Mouse (Mus musculus) MEL (cell line): Measurements from ENCODE around the gene Foxn3. TPM values are rescaled to one million over a fixed set of nuclear protein-coding genes. Genes with fewer than 3 reads are reported as not detected.

Experiments used
- DNase-seq: peaks from one replicate; pipeline ENCODE4 v3.0.0; 2011; ENCODE audit warnings: low read depth, low spot score
- H3K27ac ChIP-seq: 2 replicates; pipeline ENCODE4 v1.5.1; 2012; ENCODE audit warnings: low read depth, mild to moderate bottlenecking, control low read depth, low read length, moderate library complexity; ENCODE audit not compliant: control insufficient read depth
- H3K27me3 ChIP-seq, 2 experiments: fragments of 150-350 bp in 1 of 2; sonication (generic) in 1 of 2; 2 replicates each; pipeline ENCODE4 v1.6.1; 2012; ENCODE audit warnings: low read length in 2 of 2, mild to moderate bottlenecking in 2 of 2, improper control_type of control experiment in 1 of 2, moderate library complexity in 1 of 2; ENCODE audit not compliant: insufficient read depth in 2 of 2, control insufficient read depth in 1 of 2
- H3K36me3 ChIP-seq, 2 experiments: 2 replicates each; pipeline ENCODE4 v1.6.1; 2012 to 2014; ENCODE audit warnings: low read length in 2 of 2, improper control_type of control experiment in 1 of 2, inconsistent platforms in 1 of 2, mild to moderate bottlenecking in 1 of 2; ENCODE audit not compliant: insufficient read depth in 2 of 2, control insufficient read depth in 1 of 2
- H3K4me1 ChIP-seq, 2 experiments: fragments of 150-350 bp in 1 of 2; sonication (generic) in 1 of 2; 2 replicates each; pipeline ENCODE4 v1.6.1; 2012; ENCODE audit warnings: low read length in 2 of 2, improper control_type of control experiment in 1 of 2, mild to moderate bottlenecking in 1 of 2; ENCODE audit not compliant: insufficient read depth in 2 of 2, control insufficient read depth in 1 of 2
- H3K4me3 ChIP-seq, 2 experiments: fragments of 150-350 bp in 1 of 2; sonication (generic) in 1 of 2; 2 replicates each; pipeline ENCODE4 v1.5.1; 2012; ENCODE audit warnings: low read depth in 2 of 2, low read length in 2 of 2, mild to moderate bottlenecking in 2 of 2, moderate library complexity in 2 of 2, control low read depth in 1 of 2, improper control_type of control experiment in 1 of 2; ENCODE audit not compliant: control insufficient read depth in 1 of 2, insufficient read depth in 1 of 2
- H3K79me2 ChIP-seq: 2 replicates; pipeline ENCODE4 v1.6.1; 2012; ENCODE audit warnings: mild to moderate bottlenecking, low read length, moderate library complexity; ENCODE audit not compliant: control insufficient read depth, poor library complexity, insufficient read depth
- H3K9ac ChIP-seq: 2 replicates; pipeline ENCODE4 v1.6.1; 2012; ENCODE audit warnings: low read depth, mild to moderate bottlenecking, control low read depth, low read length, moderate library complexity; ENCODE audit not compliant: control insufficient read depth, poor library complexity, severe bottlenecking
- H3K9me3 ChIP-seq: fragments of 150-350 bp; sonication (generic); replicated peaks from 2 replicates; pipeline ENCODE4 v1.6.1; 2012; ENCODE audit warnings: mild to moderate bottlenecking, low read length, improper control_type of control experiment, moderate library complexity; ENCODE audit not compliant: insufficient read depth
- BHLHE40 ChIP-seq: IDR thresholded peaks from 2 replicates; pipeline ENCODE4 v1.6.1; 2012; ENCODE audit warnings: low read depth, mild to moderate bottlenecking, inconsistent platforms, low read length, improper control_type of control experiment, borderline replicate concordance
- CTCF ChIP-seq, 3 experiments: IDR thresholded peaks in 2 of 3; conservative IDR thresholded peaks in 1 of 3; 2 replicates each; pipeline ENCODE4 v1.5.1; 2011 to 2012; ENCODE audit warnings: low read length in 3 of 3, low read depth in 2 of 3, mild to moderate bottlenecking in 2 of 3, improper control_type of control experiment in 1 of 3, inconsistent platforms in 1 of 3, mixed read lengths in 1 of 3, moderate library complexity in 1 of 3; ENCODE audit not compliant: control insufficient read depth in 1 of 3, insufficient read depth in 1 of 3, poor library complexity in 1 of 3, severe bottlenecking in 1 of 3
- E2F4 ChIP-seq: IDR thresholded peaks from 2 replicates; pipeline ENCODE4 v1.6.1; 2011; ENCODE audit warnings: low read depth, low read length, improper control_type of control experiment, borderline replicate concordance
- ELF1 ChIP-seq: IDR thresholded peaks from 2 replicates; pipeline ENCODE4 v1.6.1; 2014; ENCODE audit warnings: low read depth, mild to moderate bottlenecking, inconsistent platforms, low read length, improper control_type of control experiment, moderate library complexity
- EP300 ChIP-seq, 2 experiments: IDR thresholded peaks; 2 replicates each; pipeline ENCODE4 v1.6.1; 2011; ENCODE audit warnings: improper control_type of control experiment in 2 of 2, low read length in 2 of 2, low read depth in 1 of 2, mild to moderate bottlenecking in 1 of 2
- HCFC1 ChIP-seq: IDR thresholded peaks from 2 replicates; pipeline ENCODE4 v1.6.1; 2012; ENCODE audit warnings: low read depth, mild to moderate bottlenecking, inconsistent platforms, low read length, improper control_type of control experiment, moderate library complexity
- JUND ChIP-seq: IDR thresholded peaks from 2 replicates; pipeline ENCODE4 v1.6.1; 2011; ENCODE audit warnings: low read depth, mild to moderate bottlenecking, improper control_type of control experiment, low read length
- KAT2A ChIP-seq: conservative IDR thresholded peaks from 2 replicates; pipeline ENCODE4 v1.6.1; 2012; ENCODE audit warnings: low read depth, low read length, improper control_type of control experiment, inconsistent platforms
- MAFK ChIP-seq: IDR thresholded peaks from 2 replicates; pipeline ENCODE4 v1.6.1; 2011; ENCODE audit warnings: low read depth, mild to moderate bottlenecking, low read length, improper control_type of control experiment, borderline replicate concordance
- MAZ ChIP-seq: IDR thresholded peaks from 2 replicates; pipeline ENCODE4 v1.6.1; 2012; ENCODE audit warnings: low read depth, mild to moderate bottlenecking, inconsistent platforms, low read length, improper control_type of control experiment
- MXI1 ChIP-seq: IDR thresholded peaks from 2 replicates; pipeline ENCODE4 v1.6.1; 2011; ENCODE audit warnings: mild to moderate bottlenecking, low read depth, low read length, improper control_type of control experiment
- MYB ChIP-seq: IDR thresholded peaks from 2 replicates; pipeline ENCODE4 v1.6.1; 2011; ENCODE audit warnings: mild to moderate bottlenecking, low read depth, low read length, improper control_type of control experiment
- MYC ChIP-seq: IDR thresholded peaks from 2 replicates; pipeline ENCODE4 v1.6.1; 2011; ENCODE audit warnings: low read depth, mild to moderate bottlenecking, low read length, improper control_type of control experiment, moderate library complexity
- NRF1 ChIP-seq: IDR thresholded peaks from 2 replicates; pipeline ENCODE4 v1.6.1; 2014; ENCODE audit warnings: low read depth, mild to moderate bottlenecking, inconsistent platforms, low read length, improper control_type of control experiment, moderate library complexity; ENCODE audit not compliant: poor library complexity, insufficient read depth, severe bottlenecking
- POLR2A ChIP-seq, 2 experiments: IDR thresholded peaks; 2 replicates each; pipeline ENCODE4 v1.6.1; 2011 to 2012; ENCODE audit warnings: low read length in 2 of 2, mild to moderate bottlenecking in 2 of 2, control low read depth in 1 of 2, improper control_type of control experiment in 1 of 2, low read depth in 1 of 2, moderate library complexity in 1 of 2; ENCODE audit not compliant: control insufficient read depth in 1 of 2, insufficient read depth in 1 of 2, poor library complexity in 1 of 2
- POLR2AphosphoS2 ChIP-seq: IDR thresholded peaks from 2 replicates; pipeline ENCODE4 v1.6.1; 2011; ENCODE audit warnings: low read length, improper control_type of control experiment
- POLR2AphosphoS5 ChIP-seq: IDR thresholded peaks from 2 replicates; pipeline ENCODE4 v1.6.1; 2012; ENCODE audit warnings: low read depth, borderline replicate concordance, mild to moderate bottlenecking, inconsistent platforms, low read length, moderate library complexity, mixed read lengths
- SIN3A ChIP-seq: IDR thresholded peaks from 2 replicates; pipeline ENCODE4 v1.6.1; 2012; ENCODE audit warnings: low read length, improper control_type of control experiment, inconsistent platforms
- TAL1 ChIP-seq: IDR thresholded peaks from 2 replicates; pipeline ENCODE4 v1.6.1; 2012; ENCODE audit warnings: mild to moderate bottlenecking, inconsistent platforms, low read length, moderate library complexity, mixed read lengths
- TBP ChIP-seq: IDR thresholded peaks from 2 replicates; pipeline ENCODE4 v1.8.0; 2011; ENCODE audit warnings: low read depth, low read length, improper control_type of control experiment
- TCF12 ChIP-seq: IDR thresholded peaks from 2 replicates; pipeline ENCODE4 v1.6.1; 2014; ENCODE audit warnings: low read depth, mild to moderate bottlenecking, inconsistent platforms, low read length, improper control_type of control experiment, moderate library complexity
- ZC3H11A ChIP-seq: IDR thresholded peaks from 2 replicates; pipeline ENCODE4 v1.6.1; 2012; ENCODE audit warnings: low read depth, mild to moderate bottlenecking, inconsistent platforms, low read length, improper control_type of control experiment
- ZMIZ1 ChIP-seq: IDR thresholded peaks from 2 replicates; pipeline ENCODE4 v1.6.1; 2012; ENCODE audit warnings: low read depth, mild to moderate bottlenecking, inconsistent platforms, low read length, improper control_type of control experiment, moderate library complexity
- polyA plus RNA-seq, 2 experiments: library from polyadenylated mRNA; stranded (reverse) in 1 of 2; unstranded in 1 of 2; fragments of >175 nt in 1 of 2; fragments of >200 nt in 1 of 2; gene quantifications; 2 replicates each; pipeline versions ENCODE4 v1.2.1 to v1.2.4; 2012; ENCODE audit warnings: low replicate concordance in 2 of 2, low read depth in 1 of 2; ENCODE audit not compliant: insufficient read length in 2 of 2, insufficient read depth in 1 of 2, missing spikeins in 1 of 2
- total RNA-seq: library from RNA; depleted of rRNA; stranded (reverse); fragments of 300-350 nt; gene quantifications from 2 replicates; pipeline ENCODE4 v1.2.3, GENCODE M21; 2012

Foxn3 gene
- total and polyA plus RNA-seq, 3 experiments = 15.5 to 22.8 TPM; not detected in 1

GRCm38 (mm10) chr12:99207014-99207612 is 356.3 kb downstream of the Foxn3 start (continued):
- no peak for TF ChIP-seq MXI1
- TF ChIP-seq E2F4 = no peak
- TF ChIP-seq CTCF (IDR thresholded peaks at IDR 0.05 in 2 of 3, conservative IDR thresholded peaks at IDR 0.05 in 1 of 3; ENCODE audit: control insufficient read depth in 1 of 3, insufficient read depth in 1 of 3, low read depth in 2 of 3, low read length in 3 of 3, poor library complexity in 1 of 3, severe bottlenecking in 1 of 3) = no peak

GRCm38 (mm10) chr12:99205734-99206133 is 357.6 kb downstream of the Foxn3 start:
- H3K4me1 ChIP-seq = no peaks in the 10 kb centered on the region
- no peak for DNase-seq
- H3K27me3 ChIP-seq = no peaks in the 10 kb centered on the region
- no peaks in the 10 kb centered on the region for H3K36me3 ChIP-seq
- H3K79me2 ChIP-seq = no peaks in the 10 kb centered on the region
- H3K9me3 ChIP-seq = no peaks in the 10 kb centered on the region
- no peak overlapping the region for H3K9ac ChIP-seq
- no peak for TF ChIP-seq TAL1
- no peak for TF ChIP-seq SIN3A
- no peak for TF ChIP-seq ELF1
- TF ChIP-seq KAT2A = no peak
- TF ChIP-seq MAFK = no peak
- no peak for TF ChIP-seq POLR2AphosphoS2
- TF ChIP-seq MYB = no peak
- no peak for TF ChIP-seq JUND
- no peak for TF ChIP-seq HCFC1
- no peak for TF ChIP-seq ZMIZ1
- no peak for TF ChIP-seq TBP
- TF ChIP-seq MYC = no peak
- no peak for TF ChIP-seq POLR2A (IDR thresholded peaks at IDR 0.05; ENCODE audit: control insufficient read depth in 1 of 2, insufficient read depth in 1 of 2, low read depth in 1 of 2, low read length in 2 of 2, poor library complexity in 1 of 2)
- no peak for TF ChIP-seq E2F4
- no peak for TF ChIP-seq ZC3H11A
- no peak for TF ChIP-seq MAZ
- TF ChIP-seq EP300 (IDR thresholded peaks at IDR 0.05; ENCODE audit: low read depth in 1 of 2, low read length in 2 of 2) = no peak
- TF ChIP-seq POLR2AphosphoS5 = no peak
- TF ChIP-seq, all 39 proteins: peak for 0
- no peak overlapping the region for H3K4me3 ChIP-seq
- no peak overlapping the region for H3K27ac ChIP-seq

- TF ChIP-seq BHLHE40 (no peak), NRF1 (no peak), MYC (no peak), POLR2A (IDR thresholded peaks at IDR 0.05; ENCODE audit: control insufficient read depth in 1 of 2, insufficient read depth in 1 of 2, low read depth in 1 of 2, low read length in 2 of 2, poor library complexity in 1 of 2) (no peak), TCF12 (no peak)
- Histone ChIP-seq H3K4me1 (no peaks in the 10 kb centered on the region), H3K79me2 (no peaks in the 10 kb centered on the region), H3K36me3 (no peaks in the 10 kb centered on the region; a peak in 1 of 4 replicates), H3K27me3 (no peaks in the 10 kb centered on the region), H3K27ac (no peak overlapping the region), H3K4me3 (no peak overlapping the region), H3K9me3 (no peaks in the 10 kb centered on the region), H3K9ac (no peak overlapping the region)
- no peak for DNase-seq
Observed at GRCm38 (mm10) chr12:99199124-99199483, 364.3 kb downstream of the Foxn3 start.
